Comparison of ENCODE assay signal across 43 mouse cellular contexts in the genomic region with DNA sequence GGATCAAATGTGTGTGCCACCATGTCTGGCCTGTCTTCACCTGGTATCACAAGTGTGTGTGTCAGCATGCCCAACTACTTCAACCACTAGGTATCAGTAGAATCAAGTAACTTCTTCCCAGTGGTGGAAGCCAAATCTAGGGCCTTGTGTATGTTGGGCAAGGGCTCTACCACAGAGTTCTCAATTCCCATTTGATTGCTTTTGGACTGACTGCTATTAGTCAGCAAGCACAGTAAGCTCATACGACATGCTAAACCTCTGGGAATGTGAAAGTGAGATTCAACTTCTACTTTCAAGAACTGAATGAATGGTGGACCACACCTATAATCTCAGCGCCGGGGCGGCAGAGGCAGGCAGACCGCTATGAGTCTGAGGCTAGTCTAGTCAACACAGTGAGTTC. TPM values are rescaled to one million over a fixed set of nuclear protein-coding genes. Genes with fewer than 3 reads are reported as not detected.
DNase-seq lines count a peak whose midpoint lies in the region; ATAC-seq and TF ChIP-seq lines count a peak whose summit lies in the region.
"Had no signal": no experiment of that assay in that cellular context is flagged by ENCODE, and none has a peak within 500 bp of the region (broad histone marks: within the 10 kb centered on the region; RNA-seq: fewer than 3 reads in every experiment).

No protein-coding gene starts in this region.

- H3K4me2 ChIP-seq in CH12.LX (ENCODE audit: insufficient read depth, low read depth, poor library complexity, severe bottlenecking): no peak overlapping the region
- no peak overlapping the region for H3K4me2 ChIP-seq in heart, embryonic 11.5 days
- H3K4me2 ChIP-seq: embryonic facial prominence, embryonic 15.5 days; forebrain, embryonic 13.5 days; heart, embryonic 13.5 days; hindbrain, embryonic 15.5 days; limb, embryonic 12.5 days; liver, embryonic 12.5 days; midbrain, embryonic 11.5 days; neural tube, embryonic 12.5 days had no signal

- H3K36me3 ChIP-seq in CH12.LX (replicated peaks in 1 of 2; ENCODE audit: control insufficient read depth in 1 of 2, insufficient read depth in 1 of 2, low read length in 1 of 2): no peaks in the 10 kb centered on the region
- no peaks in the 10 kb centered on the region for H3K36me3 ChIP-seq in heart, embryonic 11.5 days (ENCODE audit: control insufficient read depth, insufficient read depth, low read length)
- H3K36me3 ChIP-seq: embryonic facial prominence, embryonic 10.5 days; embryonic facial prominence, embryonic 15.5 days; heart, embryonic 13.5 days; hindbrain, embryonic 10.5 days; hindbrain, embryonic 15.5 days; limb, embryonic 12.5 days; liver, embryonic 12.5 days; neural tube, embryonic 12.5 days had no signal

- H3K9me3 ChIP-seq in CH12.LX (replicated peaks; ENCODE audit: low read length): no peaks in the 10 kb centered on the region
- no peaks in the 10 kb centered on the region for H3K9me3 ChIP-seq in heart, embryonic 11.5 days (replicated peaks; ENCODE audit: control insufficient read depth, low read length)
- H3K9me3 ChIP-seq: embryonic facial prominence, embryonic 10.5 days; embryonic facial prominence, embryonic 15.5 days; forebrain, embryonic 13.5 days; heart, embryonic 13.5 days; hindbrain, embryonic 10.5 days; hindbrain, embryonic 15.5 days; limb, embryonic 12.5 days; liver, embryonic 12.5 days; neural tube, embryonic 12.5 days had no signal

- in situ Hi-C loops in CH12.LX (cut with MboI; ENCODE audit: low pct_ligation_motif_present, low pct_unique_long_range_greater_than_20kb, low sequenced_read_pairs): loop anchor here (5.0 kb wide), 1 partner anchor 33 kb away; no protein-coding TSS in a partner anchor

- H3K9ac ChIP-seq in CH12.LX (ENCODE audit: insufficient read depth, low read depth): no peak overlapping the region
- no peak overlapping the region for H3K9ac ChIP-seq in heart, embryonic 11.5 days (ENCODE audit: low read depth, low read length)
- H3K9ac ChIP-seq: embryonic facial prominence, embryonic 15.5 days; forebrain, embryonic 13.5 days; heart, embryonic 13.5 days; hindbrain, embryonic 15.5 days; limb, embryonic 12.5 days; liver, embryonic 12.5 days; liver, postnatal 0 days; neural tube, embryonic 12.5 days had no signal

- no peak for TF ChIP-seq POLR2A in cerebellum, adult 2 months (IDR thresholded peaks at IDR 0.05; ENCODE audit: borderline replicate concordance, insufficient read depth, low read length)
- TF ChIP-seq POLR2A in CH12.LX (IDR thresholded peaks at IDR 0.05; ENCODE audit: low read depth, low read length): no peak

- 97% methylated on average over 5 of the region's 5 CpGs for WGBS in cerebellum, adult 2 months
- 95% methylated on average over 5 of the region's 5 CpGs for WGBS in heart, embryonic 11.5 days (ENCODE audit: insufficient replicate concordance)

- TF ChIP-seq EP300 in CH12.LX (IDR thresholded peaks at IDR 0.05; ENCODE audit: low read length): peak; percentile 13; the same call in 1 of the 2 replicates

- ATAC-seq in erythroblast, adult 5-6 weeks (replicated peaks; ENCODE audit: low FRiP score, poor library complexity, severe bottlenecking): 0 out of 2 replicates have a peak, but pooled peaks have one; percentile 24
- peak; percentile 76 for ATAC-seq in monocyte, adult 5-6 weeks (replicated peaks; ENCODE audit: insufficient number of reproducible peaks, low FRiP score, low TSS enrichment, poor library complexity, severe bottlenecking)
- ATAC-seq in heart, embryonic 11.5 days (replicated peaks; ENCODE audit: insufficient number of reproducible peaks, low FRiP score, low TSS enrichment): no peak
- ATAC-seq: activated CD4-positive, CD25-positive, alpha-beta regulatory T cell, adult 4 months; forebrain, embryonic 13.5 days; inflammation-experienced regulatory T-cells, adult 6 months; liver, embryonic 12.5 days; liver, postnatal 0 days; lung, postnatal 0 days; midbrain, embryonic 16.5 days had no signal

- peaks cover 58% of the 10 kb centered on the region for H3K4me1 ChIP-seq in cerebellum, adult 2 months (ENCODE audit: control insufficient read depth, insufficient read depth, low read length)
- H3K4me1 ChIP-seq in CH12.LX (ENCODE audit: control insufficient read depth in 1 of 2, insufficient read depth in 2 of 2): 0 out of 4 replicates have a peak, but pooled peaks cover 0 to 5% of the 10 kb centered on the region in 2 experiments
- H3K4me1 ChIP-seq in heart, embryonic 11.5 days (ENCODE audit: control insufficient read depth, insufficient read depth, low read length): no peaks in the 10 kb centered on the region
- H3K4me1 ChIP-seq: embryonic facial prominence, embryonic 10.5 days; embryonic facial prominence, embryonic 15.5 days; forebrain, embryonic 13.5 days; hindbrain, embryonic 10.5 days; hindbrain, embryonic 15.5 days; limb, embryonic 12.5 days; liver, embryonic 12.5 days; neural tube, embryonic 12.5 days had no signal

- no peak for TF ChIP-seq RAD21 in CH12.LX (IDR thresholded peaks at IDR 0.05; ENCODE audit: low read depth, low read length)

- no peak overlapping the region for H3K4me3 ChIP-seq in cerebellum, adult 2 months (replicated peaks; ENCODE audit: insufficient read depth, low read depth, low read length)
- no peak overlapping the region for H3K4me3 ChIP-seq in CH12.LX (replicated peaks in 1 of 3; ENCODE audit: low read depth in 2 of 3, low read length in 2 of 3, poor library complexity in 1 of 3)
- H3K4me3 ChIP-seq in heart, embryonic 11.5 days (ENCODE audit: low read depth, low read length): no peak overlapping the region
- H3K4me3 ChIP-seq: embryonic facial prominence, embryonic 10.5 days; embryonic facial prominence, embryonic 15.5 days; forebrain, embryonic 13.5 days; heart, adult 2 months; heart, embryonic 13.5 days; hindbrain, embryonic 10.5 days; hindbrain, embryonic 15.5 days; limb, embryonic 12.5 days; liver, embryonic 12.5 days; myocyte; neural tube, embryonic 12.5 days had no signal

- TF ChIP-seq CTCF in cerebellum, adult 2 months (IDR thresholded peaks at IDR 0.05; ENCODE audit: borderline replicate concordance, insufficient read depth, low read depth, low read length): no peak
- TF ChIP-seq CTCF in CH12.LX (conservative IDR thresholded peaks at IDR 0.05 in 1 of 2, IDR thresholded peaks at IDR 0.05 in 1 of 2; ENCODE audit: low read depth in 2 of 2, low read length in 2 of 2): no peak

- peak; percentile 20 for DNase-seq in cerebellum, adult 9-11 months
- no peak for DNase-seq in cerebellum, adult 2 months
- DNase-seq in CH12.LX (ENCODE audit: extremely low read depth): no peak
- no peak for DNase-seq in frontal cortex, adult 2 months (ENCODE audit: extremely low spot score in 1 of 2, low spot score in 1 of 2)
- DNase-seq: adrenal gland, adult 8-10 months; B cell, adult 2 months; cerebellum, adult 11 months; gastrocnemius, postnatal 36 days; heart, adult 2 months; heart, postnatal 10 days; kidney, adult 11 months; kidney, postnatal 25 days; liver, postnatal 0 days; right cerebral cortex, adult 18-20 months; right cerebral cortex, postnatal 4 days; thymus, postnatal 4 days had no signal

- no peaks in the 10 kb centered on the region for H3K79me2 ChIP-seq in CH12.LX (replicated peaks; ENCODE audit: control insufficient read depth, extremely low read depth, insufficient read depth, poor library complexity, severe bottlenecking)

- no peaks in the 10 kb centered on the region for H3K27me3 ChIP-seq in cerebellum, adult 2 months (ENCODE audit: control insufficient read depth, insufficient read depth, low read length)
- peaks cover 2% of the 10 kb centered on the region for H3K27me3 ChIP-seq in CH12.LX (replicated peaks)
- no peaks in the 10 kb centered on the region for H3K27me3 ChIP-seq in heart, embryonic 11.5 days (ENCODE audit: control insufficient read depth, insufficient read depth, low read length)
- H3K27me3 ChIP-seq: embryonic facial prominence, embryonic 15.5 days; forebrain, embryonic 13.5 days; heart, embryonic 13.5 days; hindbrain, embryonic 15.5 days; limb, embryonic 12.5 days; liver, embryonic 12.5 days; neural tube, embryonic 12.5 days had no signal

- dilution Hi-C loops in CH12.LX (cut with MboI; ENCODE audit: extremely low pct_ligation_motif_present, extremely low pct_unique_long_range_greater_than_20kb, low sequenced_read_pairs): no loop called here

- no peak overlapping the region for H3K27ac ChIP-seq in cerebellum, adult 2 months (ENCODE audit: insufficient read depth, low read length)
- no peak overlapping the region for H3K27ac ChIP-seq in CH12.LX (ENCODE audit: insufficient read depth, low read depth)
- no peak overlapping the region for H3K27ac ChIP-seq in heart, embryonic 11.5 days (ENCODE audit: low read depth, low read length)
- H3K27ac ChIP-seq: embryonic facial prominence, embryonic 10.5 days; embryonic facial prominence, embryonic 15.5 days; forebrain, embryonic 13.5 days; heart, adult 2 months; heart, embryonic 13.5 days; hindbrain, embryonic 10.5 days; hindbrain, embryonic 15.5 days; limb, embryonic 12.5 days; liver, embryonic 12.5 days; neural tube, embryonic 12.5 days had no signal

RNA-seq across cellular contexts. Expression of a gene that starts 11.4 kb away (rescaled TPM):
- 37.1 and 41.6 TPM in 2 replicates for polyA plus RNA-seq in cerebellum, adult 2 months (2012; rRNA removed)
- 0.08 and 0.13 TPM in 2 replicates for total RNA-seq in CH12.LX (2012; rRNA removed)
- not detected in 2 replicates for total RNA-seq in CH12.LX (2014; rRNA removed)
- 0.16 and 0.17 TPM in 2 replicates for polyA plus RNA-seq in CH12.LX (2012; ENCODE audit: insufficient read length, low read depth)
- 7.7 and 10.8 TPM in 2 replicates for total RNA-seq in erythroblast, adult 5-6 weeks (2015; ENCODE audit: low replicate concordance)
- 1.4 and 1.8 TPM in 2 replicates for total RNA-seq in erythroblast, adult 5-6 weeks (2017; ENCODE audit: low replicate concordance)
- total RNA-seq in monocyte, adult 5-6 weeks (2017): 2.8 to 7.0 TPM (median 4.5 TPM) in 3 replicates
- 4.8 and 5.6 TPM in 2 replicates for polyA plus RNA-seq in heart, embryonic 11.5 days (2014; fragmentation: Nextera tagmentation; extraction: Ambion mirVana)
- 41.2 and 43.0 TPM in 2 replicates for polyA plus RNA-seq in frontal cortex, adult 2 months (2012; rRNA removed)
- polyA plus RNA-seq: activated CD4-positive, CD25-positive, alpha-beta regulatory T cell, adult 4 months; myocyte had no signal

RNA-seq across cellular contexts. Expression of a gene that starts 43.6 kb away (rescaled TPM):
- not detected in 2 replicates for polyA plus RNA-seq in cerebellum, adult 2 months (2012; rRNA removed)
- not detected in 2 replicates for total RNA-seq in CH12.LX (2012; rRNA removed)
- not detected in 2 replicates for total RNA-seq in CH12.LX (2014; rRNA removed)
- polyA plus RNA-seq in CH12.LX (2012; ENCODE audit: insufficient read length, low read depth): not detected in 2 replicates
- not detected in 2 replicates for total RNA-seq in erythroblast, adult 5-6 weeks (2015; ENCODE audit: low replicate concordance)
- total RNA-seq in erythroblast, adult 5-6 weeks (2017; ENCODE audit: low replicate concordance): 1.0 TPM in 1 of 2 replicates, not detected in the other
- not detected in 3 replicates for total RNA-seq in monocyte, adult 5-6 weeks (2017)
- not detected in 2 replicates for polyA plus RNA-seq in heart, embryonic 11.5 days (2014; fragmentation: Nextera tagmentation; extraction: Ambion mirVana)
- polyA plus RNA-seq in frontal cortex, adult 2 months (2012; rRNA removed): 0.13 TPM in 1 of 2 replicates, not detected in the other
- total RNA-seq: heart, adult 2 months; heart, postnatal 10 days; layer of hippocampus, adult 18-20 months; layer of hippocampus, postnatal 10 days; left cerebral cortex, adult 18-20 months; left cerebral cortex, postnatal 14 days had no signal
- polyA plus RNA-seq: activated CD4-positive, CD25-positive, alpha-beta regulatory T cell, adult 4 months; cortical plate, adult 2 months; embryonic facial prominence, embryonic 10.5 days; embryonic facial prominence, embryonic 15.5 days; forebrain, embryonic 13.5 days; heart, embryonic 13.5 days; hindbrain, embryonic 10.5 days; hindbrain, embryonic 15.5 days; inflammation-experienced regulatory T-cells, adult 6 months; kidney, embryonic 14.5 days; limb, embryonic 12.5 days; liver, embryonic 12.5 days; liver, postnatal 0 days; lung, postnatal 0 days; midbrain, embryonic 11.5 days; midbrain, embryonic 16.5 days; myocyte; neural tube, embryonic 12.5 days; stomach, embryonic 14.5 days; thymus, postnatal 0 days had no signal

RNA-seq across cellular contexts. Expression of a gene that starts 58.4 kb away (rescaled TPM):
- polyA plus RNA-seq in cerebellum, adult 2 months (2012; rRNA removed): 0.08 TPM in 2 replicates
- 0.34 TPM in 1 of 2 replicates, not detected in the other for total RNA-seq in CH12.LX (2012; rRNA removed)
- total RNA-seq in CH12.LX (2014; rRNA removed): not detected in 2 replicates
- polyA plus RNA-seq in CH12.LX (2012; ENCODE audit: insufficient read length, low read depth): 0.46 TPM in 1 of 2 replicates, not detected in the other
- 22.4 and 29.4 TPM in 2 replicates for total RNA-seq in erythroblast, adult 5-6 weeks (2015; ENCODE audit: low replicate concordance)
- total RNA-seq in erythroblast, adult 5-6 weeks (2017; ENCODE audit: low replicate concordance): 27.7 and 53.0 TPM in 2 replicates
- total RNA-seq in monocyte, adult 5-6 weeks (2017): 2.7 to 7.2 TPM in 2 of 3 replicates, not detected in the other
- not detected in 2 replicates for polyA plus RNA-seq in heart, embryonic 11.5 days (2014; fragmentation: Nextera tagmentation; extraction: Ambion mirVana)
- 0.17 TPM in 1 of 2 replicates, not detected in the other for polyA plus RNA-seq in frontal cortex, adult 2 months (2012; rRNA removed)
- total RNA-seq: adrenal gland, adult 8-10 months; ES-E14; gastrocnemius, postnatal 36 days; heart, adult 2 months; heart, postnatal 10 days; layer of hippocampus, adult 18-20 months; layer of hippocampus, postnatal 10 days; left cerebral cortex, adult 18-20 months; left cerebral cortex, postnatal 14 days had no signal
- polyA plus RNA-seq: activated CD4-positive, CD25-positive, alpha-beta regulatory T cell, adult 4 months; cortical plate, adult 2 months; embryonic facial prominence, embryonic 10.5 days; embryonic facial prominence, embryonic 15.5 days; forebrain, embryonic 13.5 days; heart, embryonic 13.5 days; hindbrain, embryonic 10.5 days; hindbrain, embryonic 15.5 days; inflammation-experienced regulatory T-cells, adult 6 months; kidney, embryonic 14.5 days; limb, embryonic 12.5 days; midbrain, embryonic 11.5 days; midbrain, embryonic 16.5 days; myocyte; stomach, embryonic 14.5 days; thymus, postnatal 0 days had no signal
